In genomic region chr13:45204856-45205255, GRCm38 (mm10) we compare ENCODE assay signal across 10 mouse cellular contexts.
A peak's percentile ranks its signal among the peaks of the same experiment; 100 is the strongest.
DNase-seq lines count a peak whose midpoint lies in the region; ATAC-seq and TF ChIP-seq lines count a peak whose summit lies in the region.
"Had no signal": no experiment of that assay in that cellular context is flagged by ENCODE, and none has a peak within 500 bp of the region (broad histone marks: within the 10 kb centered on the region; RNA-seq: fewer than 3 reads in every experiment).

No protein-coding gene starts in this region.

- H3K9ac ChIP-seq in lung, embryonic 14.5 days = no peak overlapping the region

- H3K4me2 ChIP-seq in lung, embryonic 14.5 days = no peak overlapping the region

- TF ChIP-seq CTCF in lung, embryonic 14.5 days (IDR thresholded peaks at IDR 0.05; ENCODE audit: low read depth) = no peak

- ATAC-seq in frontal cortex, adult (ENCODE audit: low TSS enrichment) = no peak
- peak; percentile 66 for ATAC-seq in lung, embryonic 14.5 days (ENCODE audit: insufficient read depth)
- ATAC-seq: Patski had no signal

- 39% methylated on average over 6 of the region's 6 CpGs for WGBS in lung, embryonic 14.5 days

- no peaks in the 10 kb centered on the region for H3K27me3 ChIP-seq in lung, embryonic 14.5 days (ENCODE audit: insufficient read depth, low read length)

- H3K9me3 ChIP-seq in lung, embryonic 14.5 days (ENCODE audit: low read depth, low read length) = no peaks in the 10 kb centered on the region
- H3K9me3 ChIP-seq: midbrain, embryonic 10.5 days had no signal

- H3K27ac ChIP-seq in lung, embryonic 14.5 days (ENCODE audit: low read depth) = 0 out of 2 replicates have a peak overlapping the region, but pooled peaks have one; percentile 25
- H3K27ac ChIP-seq: midbrain, embryonic 10.5 days had no signal

- H3K4me1 ChIP-seq in lung, embryonic 14.5 days (ENCODE audit: insufficient read depth) = peaks cover 5% of the 10 kb centered on the region; the same call in 1 of the 2 replicates
- H3K4me1 ChIP-seq: midbrain, embryonic 10.5 days had no signal

- H3K36me3 ChIP-seq in lung, embryonic 14.5 days (ENCODE audit: insufficient read depth) = no peaks in the 10 kb centered on the region
- H3K36me3 ChIP-seq: midbrain, embryonic 10.5 days had no signal

- no peak overlapping the region for H3K4me3 ChIP-seq in lung, embryonic 14.5 days (ENCODE audit: low read depth, low read length)
- H3K4me3 ChIP-seq: midbrain, embryonic 10.5 days had no signal

- DNase-seq in frontal cortex, postnatal 10 days (ENCODE audit: low spot score in 2 of 2) = peak; percentile 28 to 44
- DNase-seq in lung, embryonic 14.5 days = peak; percentile 86
- DNase-seq in lung, postnatal 25 days (ENCODE audit: low spot score) = no peak
- peak; percentile 53 for DNase-seq in brain, adult 2 months (ENCODE audit: low read depth, low spot score)
- peak; percentile 74 to 78 for DNase-seq in right cerebral cortex, postnatal 10 days (ENCODE audit: low spot score in 2 of 2)
- DNase-seq in adipocyte (ENCODE audit: low spot score) = no peak
- DNase-seq in heart, adult 11 months = no peak

Comparison
In these comparisons a context has a peak if more than half of its experiments do, and no peak if none do; other contexts are left out.
1. DNase-seq: peak in frontal cortex, postnatal 10 days (2 of 2), lung, embryonic 14.5 days (single experiment), brain, adult 2 months (single experiment) and right cerebral cortex, postnatal 10 days (2 of 2); none in lung, postnatal 25 days (single experiment), adipocyte (single experiment) and heart, adult 11 months (single experiment).